Mouse (Mus musculus): ENCODE results near the gene Tmed4. TPM values are rescaled to one million over a fixed set of nuclear protein-coding genes. Genes with fewer than 3 reads are reported as not detected.

Gene Tmed4
- total and polyA plus RNA-seq, 2 experiments from 2014 or later: 67.9 to 95.0 TPM

GRCm38 (mm10) chr11:6292116-6292987 is 17.7 kb upstream of the Tmed4 start:
- DNase-seq: peak; percentile 90
- Histone ChIP-seq H3K27ac (ENCODE audit: low read depth, low read length) (peak overlapping the region; percentile 95), H3K36me3 (ENCODE audit: insufficient read depth) (peaks cover 7% of the 10 kb centered on the region), H3K9ac (peak overlapping the region; percentile 74), H3K4me3 (ENCODE audit: low read depth, low read length) (peak overlapping the region; percentile 81), H3K4me2 (ENCODE audit: low read depth) (peak overlapping the region; percentile 65), H3K27me3 (ENCODE audit: insufficient read depth, low read length) (no peaks in the 10 kb centered on the region), H3K9me3 (ENCODE audit: low read length) (no peaks in the 10 kb centered on the region), H3K4me1 (ENCODE audit: insufficient read depth) (peaks cover 5% of the 10 kb centered on the region)
- ATAC-seq: peak; percentile 82
- peak; percentile 51 for TF ChIP-seq CTCF (IDR thresholded peaks at IDR 0.05; ENCODE audit: low read depth)
- WGBS: 19% methylated on average over 33 of the region's 33 CpGs

- under 1% methylated on average over 77 of the region's 77 CpGs for WGBS
- Histone ChIP-seq H3K27me3 (ENCODE audit: insufficient read depth, low read length) (no peaks in the 10 kb centered on the region), H3K4me3 (ENCODE audit: low read depth, low read length) (peak within 1 kb of the TSS; percentile 81), H3K9ac (peak within 1 kb of the TSS; percentile 74), H3K27ac (ENCODE audit: low read depth, low read length) (peak within 1 kb of the TSS; percentile 95), H3K4me1 (ENCODE audit: insufficient read depth) (peaks cover 5% of the 10 kb centered on the region), H3K4me2 (ENCODE audit: low read depth) (peak within 1 kb of the TSS; percentile 65), H3K36me3 (ENCODE audit: insufficient read depth) (no peaks in the 10 kb centered on the region), H3K9me3 (ENCODE audit: low read length) (no peaks in the 10 kb centered on the region)
- ATAC-seq: peak; percentile 96
- DNase-seq: peak; percentile 99
- no peak for TF ChIP-seq CTCF (IDR thresholded peaks at IDR 0.05; ENCODE audit: low read depth)
Observed at GRCm38 (mm10) chr11:6291401-6292115, 16.9 kb upstream of the Tmed4 start, which contains the start of gene Ogdh. Ogdh (plus strand) TSS chr11:6291633.

GRCm38 (mm10) chr11:6290883-6291282 is 16.2 kb upstream of the Tmed4 start:
- 28% methylated on average over 3 of the region's 3 CpGs for WGBS
- H3K36me3 ChIP-seq (ENCODE audit: insufficient read depth): no peaks in the 10 kb centered on the region
- no peaks in the 10 kb centered on the region for H3K9me3 ChIP-seq (ENCODE audit: low read length)
- H3K4me2 ChIP-seq (ENCODE audit: low read depth): peak overlapping the region; percentile 65
- TF ChIP-seq CTCF (IDR thresholded peaks at IDR 0.05; ENCODE audit: low read depth): no peak
- DNase-seq (no peak), ATAC-seq (no peak)
- H3K4me3 ChIP-seq (ENCODE audit: low read depth, low read length): peak overlapping the region; percentile 81
- peak overlapping the region; percentile 74 for H3K9ac ChIP-seq
- H3K27me3 ChIP-seq (ENCODE audit: insufficient read depth, low read length): no peaks in the 10 kb centered on the region
- peaks cover 5% of the 10 kb centered on the region for H3K4me1 ChIP-seq (ENCODE audit: insufficient read depth)
- no peak overlapping the region for H3K27ac ChIP-seq (ENCODE audit: low read depth, low read length)

- WGBS: 95% methylated on average over 3 of the region's 3 CpGs
- ATAC-seq: no peak
- Histone ChIP-seq H3K4me3 (ENCODE audit: low read depth, low read length) (no peak overlapping the region), H3K27ac (ENCODE audit: low read depth, low read length) (no peak overlapping the region), H3K4me1 (ENCODE audit: insufficient read depth) (peaks cover 5% of the 10 kb centered on the region), H3K9me3 (ENCODE audit: low read length) (no peaks in the 10 kb centered on the region), H3K36me3 (ENCODE audit: insufficient read depth) (no peaks in the 10 kb centered on the region), H3K27me3 (ENCODE audit: insufficient read depth, low read length) (no peaks in the 10 kb centered on the region), H3K9ac (no peak overlapping the region), H3K4me2 (ENCODE audit: low read depth) (no peak overlapping the region)
- no peak for TF ChIP-seq CTCF (IDR thresholded peaks at IDR 0.05; ENCODE audit: low read depth)
- DNase-seq: no peak
Observed at GRCm38 (mm10) chr11:6290138-6290537, 15.5 kb upstream of the Tmed4 start.

GRCm38 (mm10) chr11:6282940-6283339 is 8.3 kb upstream of the Tmed4 start:
- ATAC-seq (no peak), DNase-seq (no peak)
- Histone ChIP-seq H3K36me3 (ENCODE audit: insufficient read depth) (no peaks in the 10 kb centered on the region), H3K9ac (no peak overlapping the region), H3K4me2 (ENCODE audit: low read depth) (no peak overlapping the region), H3K27me3 (ENCODE audit: insufficient read depth, low read length) (no peaks in the 10 kb centered on the region), H3K4me1 (ENCODE audit: insufficient read depth) (no peaks in the 10 kb centered on the region), H3K9me3 (ENCODE audit: low read length) (no peaks in the 10 kb centered on the region), H3K27ac (ENCODE audit: low read depth, low read length) (no peak overlapping the region), H3K4me3 (ENCODE audit: low read depth, low read length) (no peak overlapping the region)
- WGBS: 66% methylated on average over 3 of the region's 3 CpGs
- no peak for TF ChIP-seq CTCF (IDR thresholded peaks at IDR 0.05; ENCODE audit: low read depth)

- Histone ChIP-seq H3K4me2 (ENCODE audit: low read depth) (no peak overlapping the region), H3K9ac (no peak overlapping the region), H3K4me3 (ENCODE audit: low read depth, low read length) (no peak overlapping the region), H3K36me3 (ENCODE audit: insufficient read depth) (peaks cover 4% of the 10 kb centered on the region; the same call in 1 of the 2 replicates), H3K9me3 (ENCODE audit: low read length) (no peaks in the 10 kb centered on the region), H3K27me3 (ENCODE audit: insufficient read depth, low read length) (no peaks in the 10 kb centered on the region), H3K27ac (ENCODE audit: low read depth, low read length) (no peak overlapping the region), H3K4me1 (ENCODE audit: insufficient read depth) (peaks cover 18% of the 10 kb centered on the region)
- no peak for DNase-seq
- TF ChIP-seq CTCF (IDR thresholded peaks at IDR 0.05; ENCODE audit: low read depth): no peak
- ATAC-seq: no peak
- 74% methylated on average over 3 of the region's 3 CpGs for WGBS
Observed at GRCm38 (mm10) chr11:6276466-6276865, 1.8 kb upstream of the Tmed4 start.

- no peaks in the 10 kb centered on the region for H3K27me3 ChIP-seq (ENCODE audit: insufficient read depth, low read length)
- WGBS: 23% methylated on average over 7 of the region's 7 CpGs
- H3K4me3 ChIP-seq (ENCODE audit: low read depth, low read length): peak overlapping the region; percentile 95
- H3K4me2 ChIP-seq (ENCODE audit: low read depth): peak overlapping the region; percentile 83
- DNase-seq (no peak), ATAC-seq (no peak)
- peaks cover 18% of the 10 kb centered on the region for H3K4me1 ChIP-seq (ENCODE audit: insufficient read depth)
- no peaks in the 10 kb centered on the region for H3K9me3 ChIP-seq (ENCODE audit: low read length)
- peak overlapping the region; percentile 93 for H3K9ac ChIP-seq
- peak overlapping the region; percentile 81 for H3K27ac ChIP-seq (ENCODE audit: low read depth, low read length)
- no peak for TF ChIP-seq CTCF (IDR thresholded peaks at IDR 0.05; ENCODE audit: low read depth)
- peaks cover 12% of the 10 kb centered on the region for H3K36me3 ChIP-seq (ENCODE audit: insufficient read depth)
Observed at GRCm38 (mm10) chr11:6275094-6275484, 419 bp upstream of the Tmed4 start.
